Mouse (Mus musculus) ES-Bruce4 (cell line): Measurements from ENCODE around the gene Tgm1.

Experiments used
- CTCF ChIP-seq: IDR thresholded peaks from one replicate; pipeline ENCODE4 v1.8.1; 2011; ENCODE audit warnings: low read depth, low read length
- EP300 ChIP-seq: IDR thresholded peaks from 2 replicates; pipeline ENCODE4 v1.6.1; 2011; ENCODE audit warnings: low read depth, low read length; ENCODE audit not compliant: insufficient read depth
- POLR2A ChIP-seq: IDR thresholded peaks from one replicate; pipeline ENCODE4 v1.8.1; 2011; ENCODE audit warnings: low read length; ENCODE audit not compliant: insufficient read depth

DNA sequence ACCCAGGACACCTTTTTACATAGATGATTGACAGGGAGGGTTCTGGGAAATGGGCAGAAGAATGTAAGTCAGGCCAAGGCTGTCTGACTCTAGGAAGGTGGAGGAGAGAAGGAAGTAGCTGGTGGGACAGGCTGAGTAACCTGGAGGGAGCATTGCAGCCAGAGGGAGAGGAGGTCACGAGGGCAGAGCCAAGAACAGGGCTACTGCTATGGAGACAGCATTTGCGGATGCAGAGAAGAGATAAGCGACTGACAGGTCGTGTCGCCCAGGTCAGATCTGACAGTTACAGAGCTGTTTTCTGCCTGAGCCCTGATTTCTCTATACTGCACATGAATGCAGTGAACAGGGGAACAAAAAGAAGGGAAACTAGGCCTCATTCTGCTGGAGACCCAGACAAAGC is 6.3 kb downstream of the Tgm1 start:
- TF ChIP-seq CTCF = no peak
- TF ChIP-seq EP300 = no peak
- no peak for TF ChIP-seq POLR2A
